Mouse (Mus musculus): ENCODE measurements around the gene Iqck. TPM values are rescaled to one million over a fixed set of nuclear protein-coding genes. Genes with fewer than 3 reads are reported as not detected.

Iqck gene
- total RNA-seq, 1 experiment from 2014 or later = 1.3 TPM

DNA sequence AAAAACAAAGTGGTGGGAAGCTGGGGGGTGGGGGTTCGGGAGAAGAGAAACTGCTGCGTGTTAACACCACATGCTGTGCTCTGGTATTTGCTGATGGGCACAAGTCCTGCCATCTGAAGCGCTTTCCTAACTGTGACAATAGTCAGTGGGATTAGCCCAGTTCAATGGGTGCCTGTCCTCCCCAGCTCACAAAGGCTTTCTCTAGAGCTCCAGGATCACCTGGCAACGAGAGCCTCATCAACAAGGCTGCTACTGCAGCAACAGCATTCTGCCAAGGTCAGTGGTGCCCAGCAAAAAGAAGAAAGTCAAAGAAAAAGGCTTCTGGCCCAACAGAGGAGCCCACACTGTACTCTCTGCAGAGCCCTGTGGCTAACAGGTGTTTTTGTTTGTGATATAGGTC lies 81.3 kb downstream of the Iqck start:
- ATAC-seq (ENCODE audit: extremely low read depth, insufficient number of reproducible peaks, low FRiP score, poor library complexity, severe bottlenecking) = no peak

DNA sequence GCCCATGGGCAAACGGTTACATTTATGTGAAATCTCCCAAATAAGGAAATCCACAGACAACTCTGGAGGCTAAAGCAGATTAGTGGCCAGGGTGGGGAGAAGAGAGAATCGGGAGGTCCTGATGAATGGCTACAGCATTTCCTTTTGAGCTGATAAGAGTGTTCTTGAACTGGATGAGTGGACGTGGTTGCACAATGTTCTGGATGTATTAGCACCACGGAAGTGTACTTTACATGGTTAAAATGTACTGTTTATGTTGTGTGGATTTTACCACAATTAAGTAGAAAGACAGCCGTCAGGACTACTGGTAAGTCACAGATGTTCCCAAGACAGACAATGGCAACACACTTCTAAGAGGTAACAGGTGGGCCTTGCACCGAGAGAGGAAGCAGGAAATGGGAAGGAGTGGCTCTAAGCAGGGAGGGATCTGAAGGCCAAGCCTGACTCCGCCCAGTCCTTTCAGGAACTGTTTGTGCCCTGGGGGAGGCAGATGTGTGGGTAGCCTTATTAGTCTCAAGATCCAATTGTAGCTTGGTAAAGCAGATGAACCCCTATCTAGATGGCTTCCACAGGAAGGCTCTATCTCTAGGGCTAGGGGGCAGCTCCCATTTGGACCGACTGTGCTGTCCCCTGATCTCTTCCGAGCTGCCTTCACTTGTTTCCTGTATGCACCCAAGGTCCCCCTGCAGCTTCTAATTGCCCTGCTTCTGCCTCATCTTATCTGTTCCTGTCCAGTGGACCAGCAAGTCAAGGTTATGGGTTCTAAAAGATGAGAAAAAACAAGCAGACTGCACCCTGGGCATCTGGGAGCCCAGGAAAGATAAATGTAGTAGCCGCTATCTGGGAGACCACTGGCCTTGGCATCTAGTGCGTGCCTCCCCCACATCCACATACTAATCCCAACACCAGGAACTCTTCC lies 82.2 kb downstream of the Iqck start:
- ATAC-seq (ENCODE audit: extremely low read depth, insufficient number of reproducible peaks, low FRiP score, poor library complexity, severe bottlenecking) = no peak

DNA sequence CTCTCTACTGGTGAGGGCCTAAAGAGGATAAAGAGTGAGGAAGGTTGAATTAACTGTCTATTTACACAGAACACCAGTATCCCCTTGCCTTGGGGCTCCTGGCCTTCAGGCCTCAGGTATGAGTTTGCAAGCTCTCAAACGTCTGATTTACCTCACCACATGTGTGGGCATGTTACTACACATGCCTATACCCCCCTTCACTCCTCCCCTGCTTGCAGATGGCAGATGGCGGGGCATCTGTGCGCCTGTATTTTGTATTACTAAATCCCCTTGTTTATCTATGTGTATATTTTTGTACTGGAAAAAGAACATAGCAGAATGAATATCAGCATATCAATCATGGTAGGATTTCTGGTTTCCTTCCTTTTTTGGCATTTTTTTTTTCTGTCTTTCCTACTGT lies 86.7 kb downstream of the Iqck start:
- ATAC-seq (ENCODE audit: extremely low read depth, insufficient number of reproducible peaks, low FRiP score, poor library complexity, severe bottlenecking) = no peak

DNA sequence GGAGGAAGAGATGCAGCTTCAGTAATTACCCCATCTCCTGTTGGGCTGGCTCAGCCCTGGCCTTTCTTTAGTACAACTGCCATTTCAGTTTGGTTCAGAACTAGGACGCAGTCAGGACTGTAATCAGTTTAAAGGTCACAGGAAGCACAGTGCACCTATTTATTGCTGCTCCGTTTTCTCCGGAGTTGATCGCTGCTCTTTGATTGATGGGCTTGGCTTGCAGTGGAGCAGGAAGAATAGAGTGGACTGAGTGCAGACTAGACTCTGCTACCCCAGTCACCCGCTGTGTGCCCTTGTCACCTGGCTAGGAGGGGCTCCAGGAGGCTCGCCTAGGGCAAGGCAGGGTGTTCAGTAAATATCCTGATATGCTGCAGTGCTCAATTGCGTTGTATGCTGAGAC lies 87.6 kb downstream of the Iqck start:
- ATAC-seq (ENCODE audit: extremely low read depth, insufficient number of reproducible peaks, low FRiP score, poor library complexity, severe bottlenecking) = no peak

DNA sequence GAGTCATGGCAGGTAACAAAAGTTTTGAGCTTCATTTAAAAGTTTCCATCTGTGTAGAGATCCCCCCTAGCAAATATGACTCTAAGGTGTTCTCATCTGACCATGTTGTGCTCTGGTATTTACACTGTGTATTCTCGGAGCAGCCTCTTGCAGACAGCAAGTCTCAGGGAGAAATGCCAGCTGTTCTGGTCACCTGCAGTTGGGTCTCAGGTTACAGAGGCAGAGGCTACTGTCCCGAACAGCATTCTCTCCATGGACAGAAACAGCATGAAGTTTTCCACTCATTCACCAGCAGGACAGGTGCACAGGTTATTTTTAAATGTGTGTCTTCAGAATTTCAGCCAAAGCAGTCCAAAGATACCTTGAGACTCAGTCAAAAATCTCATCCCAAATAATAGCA lies 89.3 kb downstream of the Iqck start:
- ATAC-seq (ENCODE audit: extremely low read depth, insufficient number of reproducible peaks, low FRiP score, poor library complexity, severe bottlenecking) = no peak

DNA sequence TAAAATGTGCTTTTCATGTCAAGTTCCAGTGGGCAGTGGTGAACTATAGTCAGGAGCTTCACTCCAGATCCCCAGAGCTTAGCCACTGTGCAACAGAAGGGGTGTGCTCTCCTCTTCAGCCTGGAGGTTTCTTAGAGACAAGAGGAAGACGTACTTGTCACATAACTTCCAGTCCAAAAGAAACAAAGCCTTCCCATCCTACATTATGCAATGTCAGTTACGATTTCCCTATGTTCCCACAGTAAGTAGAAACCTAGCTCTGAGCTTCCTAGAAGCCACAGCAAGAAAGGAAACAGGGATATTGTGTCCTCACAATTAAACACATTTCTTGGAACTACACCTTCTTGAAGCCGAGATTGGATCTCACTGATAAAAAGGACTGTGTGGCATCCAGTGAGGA lies 91.7 kb downstream of the Iqck start:
- ATAC-seq (ENCODE audit: extremely low read depth, insufficient number of reproducible peaks, low FRiP score, poor library complexity, severe bottlenecking) = no peak

DNA sequence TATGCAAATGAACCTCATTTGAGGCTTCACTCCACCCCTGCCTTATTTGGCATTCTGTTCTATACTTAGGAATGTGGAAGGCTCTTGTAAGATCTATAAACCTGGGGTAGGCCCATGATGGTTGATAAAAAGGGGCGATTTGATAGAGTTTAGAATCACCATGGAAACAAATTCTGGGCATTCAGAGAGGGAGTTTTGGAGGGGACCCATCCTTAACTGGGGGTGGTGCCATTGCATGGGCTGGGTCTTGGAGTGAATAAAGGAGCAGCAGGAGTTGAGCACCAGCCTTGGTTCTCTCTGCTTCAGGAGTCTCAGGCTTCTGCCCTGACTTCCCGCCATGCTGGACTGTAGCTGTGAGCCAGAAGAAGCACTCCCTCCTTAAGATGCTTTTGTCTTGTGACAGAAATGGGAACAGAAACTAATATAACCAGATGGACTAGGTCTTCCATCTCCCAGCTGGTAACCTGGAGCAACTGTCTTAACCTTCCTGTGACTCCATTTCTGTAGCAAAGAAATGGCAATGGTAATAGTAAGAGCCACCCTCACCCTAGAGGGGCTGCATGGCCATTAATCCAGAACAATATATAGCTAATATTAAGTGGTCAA lies 93.2 kb downstream of the Iqck start:
- ATAC-seq (ENCODE audit: extremely low read depth, insufficient number of reproducible peaks, low FRiP score, poor library complexity, severe bottlenecking) = no peak

DNA sequence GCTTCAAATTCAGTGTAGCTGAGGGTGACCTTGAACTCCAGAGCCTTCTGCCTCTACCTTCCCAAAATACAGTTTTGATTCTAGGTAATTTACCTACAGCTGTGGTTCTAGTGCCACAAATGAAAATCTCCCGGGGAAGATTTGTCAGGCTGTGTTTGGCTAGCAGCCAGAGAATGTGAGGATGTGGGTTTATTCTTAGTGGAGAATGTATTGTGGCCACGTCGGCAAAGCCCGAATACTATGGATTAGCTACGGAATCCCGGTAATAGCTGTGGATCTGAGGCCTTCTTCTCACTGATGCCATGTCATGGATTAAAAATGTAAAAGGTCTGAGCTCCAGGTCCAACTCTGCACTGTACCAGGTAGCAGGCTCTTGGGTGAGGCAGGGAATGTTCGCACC lies 94.2 kb downstream of the Iqck start:
- ATAC-seq (ENCODE audit: extremely low read depth, insufficient number of reproducible peaks, low FRiP score, poor library complexity, severe bottlenecking) = no peak

DNA sequence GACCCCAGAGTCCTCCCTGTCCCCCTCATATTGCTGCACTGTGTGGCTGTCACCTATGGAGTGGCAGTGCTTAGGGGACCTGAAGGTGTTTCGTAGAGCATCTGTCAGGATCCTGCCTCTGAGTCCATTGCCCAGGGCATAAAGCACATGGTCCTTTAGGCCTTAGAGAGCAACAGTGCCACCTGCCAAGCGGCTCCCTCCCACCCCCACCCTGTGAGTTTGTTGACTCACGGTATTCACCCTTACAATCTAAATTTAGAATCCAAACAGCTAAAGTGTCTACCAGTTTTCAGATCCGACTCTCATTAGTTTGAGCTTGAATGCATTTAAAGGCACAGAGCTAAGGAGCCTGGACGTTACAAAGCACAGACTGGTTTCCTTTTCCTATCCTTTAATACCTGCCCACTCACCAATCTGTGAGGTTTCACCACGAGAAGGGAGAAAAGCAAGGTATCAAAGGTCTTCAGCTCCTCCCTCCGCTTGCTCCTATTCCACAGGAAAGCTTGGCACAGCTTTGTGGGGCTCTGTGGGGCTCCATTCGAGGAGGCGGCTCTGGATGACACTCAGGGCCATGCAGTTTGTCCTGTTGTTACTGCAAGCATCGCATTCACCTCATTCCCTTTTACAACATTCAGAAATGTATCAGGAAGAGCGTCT lies 98.2 kb downstream of the Iqck start:
- ATAC-seq (ENCODE audit: extremely low read depth, insufficient number of reproducible peaks, low FRiP score, poor library complexity, severe bottlenecking) = no peak

DNA sequence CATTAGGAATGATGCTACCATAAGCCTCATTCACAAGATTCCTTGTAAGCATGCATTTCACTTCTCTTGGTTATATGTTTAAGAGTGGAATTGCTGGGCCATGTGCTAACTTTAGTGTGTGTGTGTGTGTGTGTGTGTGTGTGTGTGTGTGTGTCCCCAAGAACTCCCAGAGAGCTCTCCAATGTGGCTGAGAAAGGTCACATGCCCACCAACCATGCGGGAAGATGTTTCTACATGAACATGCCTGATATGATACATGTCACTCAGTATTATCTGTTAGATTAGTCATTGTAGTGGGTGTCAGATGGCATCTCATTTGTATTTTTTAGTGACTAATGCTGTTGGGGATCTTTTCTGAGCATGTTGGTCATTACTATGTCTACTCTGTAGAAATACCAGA lies 99.4 kb downstream of the Iqck start:
- ATAC-seq (ENCODE audit: extremely low read depth, insufficient number of reproducible peaks, low FRiP score, poor library complexity, severe bottlenecking) = no peak

DNA sequence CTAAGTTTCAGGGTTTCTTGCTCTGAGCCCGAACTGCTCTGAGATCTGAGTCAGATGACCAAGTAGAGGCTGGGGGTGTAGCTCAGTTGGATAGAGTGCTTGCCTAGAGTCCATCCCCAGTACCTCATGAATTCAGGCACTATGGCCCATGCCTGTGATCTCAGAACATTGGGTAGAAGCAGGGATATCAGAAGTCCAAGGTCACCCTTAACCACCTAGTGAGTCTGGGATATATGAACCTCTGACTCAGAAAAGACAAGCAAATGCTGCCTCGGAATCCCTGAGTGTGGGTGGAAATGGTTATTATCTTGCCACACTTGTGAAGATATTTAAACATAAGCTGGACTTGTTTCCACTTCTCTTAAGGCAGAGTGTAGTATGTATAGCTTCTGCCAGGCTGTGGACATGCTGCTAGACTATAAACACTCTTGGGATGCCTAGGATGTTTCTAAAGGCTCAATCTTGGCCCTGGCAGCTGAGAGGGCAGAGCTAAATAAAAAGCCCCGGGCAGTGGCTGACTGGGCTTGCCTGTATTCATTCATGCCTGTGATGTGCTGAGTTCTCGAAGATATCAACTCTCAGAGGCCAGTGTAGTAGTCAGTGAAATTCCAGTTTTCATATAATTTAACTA lies 101.2 kb downstream of the Iqck start:
- no peak for ATAC-seq (ENCODE audit: extremely low read depth, insufficient number of reproducible peaks, low FRiP score, poor library complexity, severe bottlenecking)

DNA sequence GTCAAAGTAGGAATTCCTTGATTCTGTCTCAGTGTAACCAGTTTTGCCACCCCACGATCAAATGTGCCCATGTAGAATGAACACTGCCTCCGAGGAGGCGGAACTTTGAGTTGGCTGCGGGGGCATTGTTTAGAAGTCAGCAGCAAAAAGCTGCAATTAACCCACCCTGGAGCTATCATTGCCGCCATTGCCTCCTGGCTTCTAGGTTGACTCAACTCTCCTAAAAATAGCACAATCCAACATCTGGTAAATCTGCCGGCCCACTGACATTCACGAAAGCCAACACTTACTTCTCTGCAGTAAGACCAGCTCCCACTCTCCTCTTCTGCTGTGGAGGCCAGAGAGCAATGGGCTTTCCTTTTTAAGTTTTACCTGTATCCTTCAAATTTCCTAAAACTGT lies 103.7 kb downstream of the Iqck start:
- no peak for ATAC-seq (ENCODE audit: extremely low read depth, insufficient number of reproducible peaks, low FRiP score, poor library complexity, severe bottlenecking)

DNA sequence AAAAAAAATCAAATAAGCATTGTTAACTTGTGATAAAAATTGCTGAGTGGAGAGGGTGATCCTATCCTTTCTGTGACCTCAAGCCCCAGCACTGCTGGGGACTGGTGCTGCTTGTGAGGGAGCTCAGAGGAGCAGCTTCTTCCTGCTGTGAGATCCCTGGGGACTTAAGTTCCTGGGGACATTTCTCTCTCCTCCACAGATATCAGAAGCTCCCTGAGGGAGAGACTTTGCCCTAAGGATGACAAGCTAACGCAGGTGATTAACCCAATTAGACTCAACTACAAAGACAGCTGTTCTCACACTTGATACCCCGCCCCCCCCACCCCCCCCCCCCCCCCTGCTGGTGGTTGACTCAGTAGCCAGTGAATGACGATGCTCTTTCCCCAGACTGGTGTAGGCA lies 109.2 kb downstream of the Iqck start:
- no peak for ATAC-seq (ENCODE audit: extremely low read depth, insufficient number of reproducible peaks, low FRiP score, poor library complexity, severe bottlenecking)

DNA sequence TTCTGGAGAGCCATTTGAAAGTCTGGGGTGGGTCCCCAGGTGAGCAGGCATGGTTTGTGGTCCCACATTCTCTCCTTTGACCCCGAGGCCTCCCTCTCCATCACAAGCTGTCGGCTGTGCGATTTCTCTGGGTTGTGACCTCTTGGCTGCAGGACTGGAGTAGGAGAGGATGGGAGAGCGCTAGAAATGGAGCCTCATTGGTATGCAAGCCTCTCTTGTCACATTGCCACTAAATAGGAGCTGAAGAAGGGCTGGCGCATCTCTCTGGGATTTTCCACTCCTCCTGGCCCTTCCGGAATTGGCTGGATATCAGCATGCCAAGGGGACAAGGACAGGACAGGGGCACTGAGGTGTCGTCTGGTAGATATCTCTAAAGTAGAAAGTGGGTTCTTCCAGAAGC lies 109.6 kb downstream of the Iqck start:
- ATAC-seq (ENCODE audit: extremely low read depth, insufficient number of reproducible peaks, low FRiP score, poor library complexity, severe bottlenecking) = no peak

DNA sequence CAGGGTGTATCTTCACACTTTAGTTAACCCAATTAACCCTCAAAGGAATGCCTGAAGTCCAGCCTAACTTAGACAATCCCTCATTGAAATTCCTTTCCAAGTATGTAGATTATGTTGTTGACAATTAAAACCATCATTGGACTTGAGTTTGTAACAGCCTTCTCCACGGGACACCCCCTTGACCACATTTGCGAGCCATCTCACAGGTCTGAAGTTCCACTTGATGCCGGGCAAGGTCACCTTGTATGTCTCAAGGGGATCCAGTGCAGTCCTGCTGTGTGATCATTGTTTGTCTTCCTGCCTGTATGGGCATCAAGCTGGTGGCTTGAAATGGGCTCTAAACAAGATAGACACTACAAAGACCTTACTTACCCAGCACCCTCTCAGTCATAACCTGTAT lies 113.3 kb downstream of the Iqck start:
- no peak for ATAC-seq (ENCODE audit: extremely low read depth, insufficient number of reproducible peaks, low FRiP score, poor library complexity, severe bottlenecking)

DNA sequence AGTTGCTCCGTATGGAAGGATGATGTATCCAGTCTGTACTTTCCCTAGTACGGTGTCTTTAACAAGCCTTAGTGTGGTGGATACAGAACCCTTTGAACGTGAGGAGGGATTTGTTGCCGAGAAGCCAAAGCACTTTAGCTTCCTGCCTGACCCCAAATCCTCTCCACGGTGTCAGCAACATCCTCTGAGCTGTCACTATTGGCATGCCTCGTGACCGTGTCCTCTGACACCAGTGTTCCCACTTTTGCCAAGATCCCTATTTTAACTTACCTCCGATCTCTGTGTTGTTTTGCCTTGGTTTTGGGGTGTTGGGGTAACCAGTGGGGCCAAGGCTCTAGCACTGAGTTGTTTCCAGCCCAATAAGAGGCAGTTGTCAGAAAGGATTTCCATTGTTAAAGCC lies 115.9 kb downstream of the Iqck start:
- ATAC-seq (ENCODE audit: extremely low read depth, insufficient number of reproducible peaks, low FRiP score, poor library complexity, severe bottlenecking) = no peak

DNA sequence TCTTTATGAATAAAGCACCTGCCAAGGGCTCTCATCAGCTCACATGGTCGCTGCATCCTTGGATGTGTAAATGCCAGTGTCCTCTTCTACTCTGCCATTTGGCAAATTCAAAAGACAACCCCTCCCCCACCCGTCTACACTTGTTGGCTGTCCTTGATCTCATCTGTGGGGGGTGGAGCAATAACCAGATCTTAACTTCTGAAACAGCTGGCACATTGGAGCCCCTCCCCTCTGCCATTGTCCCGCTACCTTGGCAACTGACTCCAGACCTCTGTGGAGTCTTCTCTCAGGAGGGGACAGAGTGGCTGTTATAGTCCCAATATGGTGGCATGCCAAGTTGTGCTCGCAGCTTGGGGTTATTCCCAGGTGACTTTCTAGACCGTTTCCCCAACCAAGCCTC lies 116.8 kb downstream of the Iqck start:
- ATAC-seq (ENCODE audit: extremely low read depth, insufficient number of reproducible peaks, low FRiP score, poor library complexity, severe bottlenecking) = no peak

DNA sequence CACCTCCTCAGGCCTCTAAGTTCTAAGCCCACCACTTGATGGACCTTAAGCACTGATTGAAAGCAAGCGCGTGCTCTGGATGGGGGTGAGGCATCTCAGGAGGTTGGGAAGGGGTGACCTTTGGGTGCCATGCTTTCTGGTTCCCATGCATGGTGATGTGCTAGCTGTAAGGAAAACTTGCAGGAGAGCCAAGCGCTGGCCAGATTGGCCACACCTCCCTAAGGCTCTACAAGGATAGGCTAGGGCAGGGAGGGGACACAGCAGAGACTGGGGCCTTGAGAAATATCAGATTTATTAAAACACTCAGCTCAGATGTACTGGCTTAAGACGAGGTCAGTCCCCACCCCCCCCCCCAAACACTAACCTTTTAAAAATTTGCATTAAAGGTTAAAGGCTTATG lies 117.8 kb downstream of the Iqck start:
- no peak for ATAC-seq (ENCODE audit: extremely low read depth, insufficient number of reproducible peaks, low FRiP score, poor library complexity, severe bottlenecking)

DNA sequence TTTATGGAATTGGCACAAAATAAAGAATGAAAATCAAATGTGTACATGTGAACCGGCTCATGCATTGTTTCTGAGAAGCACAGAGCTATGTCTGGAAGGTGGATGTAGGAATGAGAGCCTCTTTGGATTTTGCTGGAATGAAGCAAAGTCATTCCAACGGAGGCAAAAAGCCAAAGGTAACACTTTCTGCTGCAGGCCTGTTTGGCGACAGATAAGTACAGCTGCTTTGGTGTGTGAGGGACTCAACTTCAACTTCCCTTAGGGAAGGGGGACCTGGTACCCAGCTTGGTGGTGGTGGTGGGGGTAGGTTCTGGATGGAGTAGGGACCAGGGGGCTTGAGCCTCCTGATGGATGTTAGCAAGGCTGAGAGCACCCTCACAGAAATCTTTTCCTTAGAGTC lies 120.3 kb downstream of the Iqck start:
- no peak for ATAC-seq (ENCODE audit: extremely low read depth, insufficient number of reproducible peaks, low FRiP score, poor library complexity, severe bottlenecking)

Data from neutrophil, adult 5-6 weeks (primary cell).